Mouse (Mus musculus): ENCODE measurements around the gene Syngr3. TPM values are rescaled to one million over a fixed set of nuclear protein-coding genes. Genes with fewer than 3 reads are reported as not detected.
A peak's percentile ranks its signal among the peaks of the same experiment; 100 is the strongest.

Gene Syngr3
- total and polyA plus RNA-seq, 3 experiments: 0.15 to 0.68 TPM; not detected in 1

GRCm38 (mm10) chr17:24677500-24678080, 12.2 kb downstream of the Syngr3 start:
- no peak for DNase-seq (ENCODE audit: low read depth, low spot score)
- TF ChIP-seq MYB (IDR thresholded peaks at IDR 0.05; ENCODE audit: low read depth, low read length): no peak
- no peak for TF ChIP-seq MAZ (IDR thresholded peaks at IDR 0.05; ENCODE audit: low read depth, low read length)
- TF ChIP-seq ZC3H11A (IDR thresholded peaks at IDR 0.05; ENCODE audit: low read depth, low read length): no peak
- no peak for TF ChIP-seq POLR2AphosphoS2 (IDR thresholded peaks at IDR 0.05; ENCODE audit: low read length)
- no peaks in the 10 kb centered on the region for H3K9me3 ChIP-seq (replicated peaks; ENCODE audit: insufficient read depth, low read length)
- H3K27ac ChIP-seq (ENCODE audit: control insufficient read depth, low read depth, low read length): no peak overlapping the region
- H3K79me2 ChIP-seq (ENCODE audit: control insufficient read depth, insufficient read depth, low read length, poor library complexity): peaks cover 22% of the 10 kb centered on the region
- H3K4me3 ChIP-seq (ENCODE audit: control insufficient read depth in 1 of 2, insufficient read depth in 1 of 2, low read depth in 2 of 2, low read length in 2 of 2): no peak overlapping the region
- peaks cover 0 to 12% of the 10 kb centered on the region in 2 experiments; a peak in 1 of 4 replicates for H3K36me3 ChIP-seq (ENCODE audit: control insufficient read depth in 1 of 2, insufficient read depth in 2 of 2, low read length in 2 of 2)
- H3K27me3 ChIP-seq (ENCODE audit: control insufficient read depth in 1 of 2, insufficient read depth in 2 of 2, low read length in 2 of 2): no peaks in the 10 kb centered on the region
- H3K4me1 ChIP-seq (ENCODE audit: control insufficient read depth in 1 of 2, insufficient read depth in 2 of 2, low read length in 2 of 2): no peaks in the 10 kb centered on the region
- H3K9ac ChIP-seq (ENCODE audit: control insufficient read depth, low read depth, low read length, poor library complexity, severe bottlenecking): no peak overlapping the region

- no peaks in the 10 kb centered on the region for H3K9me3 ChIP-seq (replicated peaks; ENCODE audit: insufficient read depth, low read length)
- no peak for DNase-seq (ENCODE audit: low read depth, low spot score)
- no peak overlapping the region for H3K27ac ChIP-seq (ENCODE audit: control insufficient read depth, low read depth, low read length)
- H3K9ac ChIP-seq (ENCODE audit: control insufficient read depth, low read depth, low read length, poor library complexity, severe bottlenecking): no peak overlapping the region
- H3K4me1 ChIP-seq (ENCODE audit: control insufficient read depth in 1 of 2, insufficient read depth in 2 of 2, low read length in 2 of 2): peaks cover 0 to 6% of the 10 kb centered on the region in 2 experiments; a peak in 2 of 4 replicates
- H3K27me3 ChIP-seq (ENCODE audit: control insufficient read depth in 1 of 2, insufficient read depth in 2 of 2, low read length in 2 of 2): no peaks in the 10 kb centered on the region
- H3K79me2 ChIP-seq (ENCODE audit: control insufficient read depth, insufficient read depth, low read length, poor library complexity): peaks cover 28% of the 10 kb centered on the region
- no peak overlapping the region for H3K4me3 ChIP-seq (ENCODE audit: control insufficient read depth in 1 of 2, insufficient read depth in 1 of 2, low read depth in 2 of 2, low read length in 2 of 2)
- H3K36me3 ChIP-seq (ENCODE audit: control insufficient read depth in 1 of 2, insufficient read depth in 2 of 2, low read length in 2 of 2): peaks cover 5 to 12% of the 10 kb centered on the region in 2 experiments; a peak in 3 of 4 replicates
- TF ChIP-seq POLR2AphosphoS2 (IDR thresholded peaks at IDR 0.05; ENCODE audit: low read length): no peak
Measured at GRCm38 (mm10) chr17:24676877-24677276, 12.9 kb downstream of the Syngr3 start.

- no peak overlapping the region for H3K4me3 ChIP-seq (ENCODE audit: control insufficient read depth in 1 of 2, insufficient read depth in 1 of 2, low read depth in 2 of 2, low read length in 2 of 2)
- H3K4me1 ChIP-seq (ENCODE audit: control insufficient read depth in 1 of 2, insufficient read depth in 2 of 2, low read length in 2 of 2): peaks cover 0 to 12% of the 10 kb centered on the region in 2 experiments; a peak in 3 of 4 replicates
- peak; percentile 85 for DNase-seq (ENCODE audit: low read depth, low spot score)
Measured at GRCm38 (mm10) chr17:24676187-24676586, 13.6 kb downstream of the Syngr3 start.

GRCm38 (mm10) chr17:24674277-24674676, 15.5 kb downstream of the Syngr3 start:
- Histone ChIP-seq H3K9ac (ENCODE audit: control insufficient read depth, low read depth, low read length, poor library complexity, severe bottlenecking) (no peak overlapping the region), H3K36me3 (ENCODE audit: control insufficient read depth in 1 of 2, insufficient read depth in 2 of 2, low read length in 2 of 2) (peaks cover 12 to 14% of the 10 kb centered on the region in 2 experiments; a peak in 3 of 4 replicates)
- TF ChIP-seq MAX (IDR thresholded peaks at IDR 0.05; ENCODE audit: low read length): no peak
- no peak for TF ChIP-seq CTCF (IDR thresholded peaks at IDR 0.05 in 2 of 3, conservative IDR thresholded peaks at IDR 0.05 in 1 of 3; ENCODE audit: control insufficient read depth in 1 of 3, insufficient read depth in 1 of 3, low read depth in 2 of 3, low read length in 3 of 3, poor library complexity in 1 of 3, severe bottlenecking in 1 of 3)
- no peak for TF ChIP-seq ZMIZ1 (IDR thresholded peaks at IDR 0.05; ENCODE audit: low read depth, low read length)
- no peak for TF ChIP-seq TCF12 (IDR thresholded peaks at IDR 0.05; ENCODE audit: low read depth, low read length)
- TF ChIP-seq NELFE (IDR thresholded peaks at IDR 0.05; ENCODE audit: low read depth, low read length): no peak
- no peak for TF ChIP-seq POLR2A (IDR thresholded peaks at IDR 0.05; ENCODE audit: control insufficient read depth in 1 of 2, insufficient read depth in 1 of 2, low read depth in 1 of 2, low read length in 2 of 2, poor library complexity in 1 of 2)

More at GRCm38 (mm10) chr17:24676187-24676586, 13.6 kb downstream of the Syngr3 start:
- Histone ChIP-seq H3K79me2 (ENCODE audit: control insufficient read depth, insufficient read depth, low read length, poor library complexity) (peaks cover 35% of the 10 kb centered on the region), H3K36me3 (ENCODE audit: control insufficient read depth in 1 of 2, insufficient read depth in 2 of 2, low read length in 2 of 2) (peaks cover 11 to 12% of the 10 kb centered on the region in 2 experiments; a peak in 3 of 4 replicates), H3K9me3 (replicated peaks; ENCODE audit: insufficient read depth, low read length) (no peaks in the 10 kb centered on the region), H3K27me3 (ENCODE audit: control insufficient read depth in 1 of 2, insufficient read depth in 2 of 2, low read length in 2 of 2) (no peaks in the 10 kb centered on the region), H3K27ac (ENCODE audit: control insufficient read depth, low read depth, low read length) (no peak overlapping the region), H3K9ac (ENCODE audit: control insufficient read depth, low read depth, low read length, poor library complexity, severe bottlenecking) (no peak overlapping the region)
- TF ChIP-seq ZC3H11A (IDR thresholded peaks at IDR 0.05; ENCODE audit: low read depth, low read length) (peak; percentile 11), CTCF (IDR thresholded peaks at IDR 0.05 in 2 of 3, conservative IDR thresholded peaks at IDR 0.05 in 1 of 3; ENCODE audit: control insufficient read depth in 1 of 3, insufficient read depth in 1 of 3, low read depth in 2 of 3, low read length in 3 of 3, poor library complexity in 1 of 3, severe bottlenecking in 1 of 3) (peak; percentile 64 to 81 (median 67)), TCF12 (IDR thresholded peaks at IDR 0.05; ENCODE audit: low read depth, low read length) (no peak), TAL1 (IDR thresholded peaks at IDR 0.05; ENCODE audit: low read length) (no peak), ZMIZ1 (IDR thresholded peaks at IDR 0.05; ENCODE audit: low read depth, low read length) (no peak), SMC3 (IDR thresholded peaks at IDR 0.05; ENCODE audit: low read depth, low read length) (peak; percentile 51), RAD21 (IDR thresholded peaks at IDR 0.05; ENCODE audit: low read depth, low read length) (peak; percentile 37)

More at GRCm38 (mm10) chr17:24674277-24674676, 15.5 kb downstream of the Syngr3 start:
- Histone ChIP-seq H3K27ac (ENCODE audit: control insufficient read depth, low read depth, low read length) (no peak overlapping the region), H3K79me2 (ENCODE audit: control insufficient read depth, insufficient read depth, low read length, poor library complexity) (peaks cover 51% of the 10 kb centered on the region), H3K4me1 (ENCODE audit: control insufficient read depth in 1 of 2, insufficient read depth in 2 of 2, low read length in 2 of 2) (peaks cover 0 to 20% of the 10 kb centered on the region in 2 experiments; a peak in 3 of 4 replicates), H3K4me3 (ENCODE audit: control insufficient read depth in 1 of 2, insufficient read depth in 1 of 2, low read depth in 2 of 2, low read length in 2 of 2) (no peak overlapping the region), H3K9me3 (replicated peaks; ENCODE audit: insufficient read depth, low read length) (no peaks in the 10 kb centered on the region), H3K27me3 (ENCODE audit: control insufficient read depth in 1 of 2, insufficient read depth in 2 of 2, low read length in 2 of 2) (no peaks in the 10 kb centered on the region)
- DNase-seq (ENCODE audit: low read depth, low spot score): no peak
